ENCODE assay signal across 9 mouse cellular contexts in the genomic region with DNA sequence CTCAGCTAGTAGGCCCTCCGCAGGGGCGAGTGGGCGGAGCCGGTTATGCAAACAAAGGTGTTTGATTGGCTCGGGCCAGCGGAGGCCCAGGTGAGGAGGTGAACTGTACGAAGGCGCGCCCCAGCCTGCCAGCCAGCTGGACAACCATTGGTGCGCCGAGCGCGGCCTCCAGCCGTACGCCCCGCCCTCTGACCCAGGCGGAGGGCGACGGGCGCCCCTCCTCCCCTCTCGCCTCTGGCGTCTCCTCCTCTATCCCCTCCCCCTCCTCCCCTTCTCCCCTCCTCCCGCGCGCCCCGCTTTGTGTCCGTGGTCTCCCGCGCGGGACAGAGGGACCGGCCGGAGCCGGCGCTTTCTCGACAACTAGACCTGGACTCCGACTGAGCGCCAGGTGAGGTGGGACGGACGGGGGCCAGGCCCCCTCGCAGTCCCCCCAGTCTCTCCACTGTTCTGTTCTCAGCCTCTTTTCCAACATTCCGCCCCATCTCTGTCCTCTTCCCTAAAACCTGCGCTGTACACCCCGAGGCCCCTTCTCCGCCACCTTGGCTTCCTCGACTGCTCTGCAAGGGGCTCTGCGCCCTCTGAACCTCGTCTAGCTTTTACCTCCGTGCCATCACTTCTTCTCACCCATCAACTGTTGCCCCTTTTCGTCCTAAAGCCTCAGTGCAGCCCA. TPM values are rescaled to one million over a fixed set of nuclear protein-coding genes. Genes with fewer than 3 reads are reported as not detected.
A peak's percentile ranks its signal among the peaks of the same experiment; 100 is the strongest.
DNase-seq lines count a peak whose midpoint lies in the region; ATAC-seq and TF ChIP-seq lines count a peak whose summit lies in the region.
"Had no signal": no experiment of that assay in that cellular context is flagged by ENCODE, and none has a peak within 500 bp of the region (broad histone marks: within the 10 kb centered on the region; RNA-seq: fewer than 3 reads in every experiment).

No protein-coding gene starts in this region.

- no peak for TF ChIP-seq POLR2A in thymus, adult 2 months (IDR thresholded peaks at IDR 0.05; ENCODE audit: control insufficient read depth, extremely low read depth, insufficient read depth, low read length, poor library complexity)

- TF ChIP-seq CTCF in thymus, adult 2 months (IDR thresholded peaks at IDR 0.05; ENCODE audit: borderline replicate concordance, control insufficient read depth, extremely low read depth, insufficient read depth, low read length, poor library complexity): no peak

- H3K27ac ChIP-seq in intestine, embryonic 15.5 days: peak overlapping the region; percentile 83
- H3K27ac ChIP-seq in neural tube, embryonic 15.5 days (replicated peaks): peak overlapping the region; percentile 56
- peak overlapping the region; percentile 69 for H3K27ac ChIP-seq in thymus, adult 2 months (ENCODE audit: control insufficient read depth, insufficient read depth, low read length)

- no peaks in the 10 kb centered on the region for H3K4me1 ChIP-seq in intestine, embryonic 15.5 days (replicated peaks)
- peaks cover 16% of the 10 kb centered on the region; the same call in 1 of the 2 replicates for H3K4me1 ChIP-seq in neural tube, embryonic 15.5 days
- H3K4me1 ChIP-seq in thymus, adult 2 months (replicated peaks; ENCODE audit: control insufficient read depth, insufficient read depth, low read length): peaks cover 7% of the 10 kb centered on the region

- peak; percentile 9 to 42 for DNase-seq in layer of hippocampus, postnatal 10 days (ENCODE audit: low spot score in 2 of 2)
- DNase-seq in layer of hippocampus, adult 9-11 months: no peak
- peak; percentile 22 to 28 for DNase-seq in gastrocnemius, postnatal 36 days
- DNase-seq in lung, adult 18-20 months: peak; percentile 85 to 88
- DNase-seq in thymus, adult 2 months: peak; percentile 81

- H3K36me3 ChIP-seq in intestine, embryonic 15.5 days: no peaks in the 10 kb centered on the region
- H3K36me3 ChIP-seq in neural tube, embryonic 15.5 days: no peaks in the 10 kb centered on the region
- H3K36me3 ChIP-seq in thymus, adult 2 months (ENCODE audit: control insufficient read depth, insufficient read depth, low read length): no peaks in the 10 kb centered on the region

- peak; percentile 73 for ATAC-seq in common myeloid progenitor, adult 5-6 weeks (replicated peaks; ENCODE audit: low read depth, poor library complexity, severe bottlenecking)
- ATAC-seq in intestine, embryonic 15.5 days: peak; percentile 96
- ATAC-seq in neural tube, embryonic 15.5 days (ENCODE audit: low FRiP score): peak; percentile 79

- no peaks in the 10 kb centered on the region for H3K27me3 ChIP-seq in intestine, embryonic 15.5 days (replicated peaks)
- H3K27me3 ChIP-seq in neural tube, embryonic 15.5 days (replicated peaks): no peaks in the 10 kb centered on the region
- no peaks in the 10 kb centered on the region for H3K27me3 ChIP-seq in thymus, adult 2 months (ENCODE audit: control insufficient read depth, insufficient read depth, low read length)

- H3K4me3 ChIP-seq in intestine, embryonic 15.5 days (replicated peaks): peak overlapping the region; percentile 57
- peak overlapping the region; percentile 38 for H3K4me3 ChIP-seq in neural tube, embryonic 15.5 days (replicated peaks)
- H3K4me3 ChIP-seq in thymus, adult 2 months (ENCODE audit: control insufficient read depth, insufficient read depth, low read length): peak overlapping the region; percentile 66

- WGBS in intestine, embryonic 15.5 days: 13% methylated on average over 31 of the region's 49 CpGs
- 26% methylated on average over 25 of the region's 49 CpGs for WGBS in neural tube, embryonic 15.5 days
- WGBS in thymus, adult 2 months: 4% methylated on average over 27 of the region's 49 CpGs

- H3K9me3 ChIP-seq in intestine, embryonic 15.5 days: no peaks in the 10 kb centered on the region
- H3K9me3 ChIP-seq in neural tube, embryonic 15.5 days (replicated peaks): no peaks in the 10 kb centered on the region

- intact Hi-C loops in gastrocnemius, postnatal 36 days (cut with DNase I): loop anchor here (10.0 kb wide), 2 partner anchors 168 to 558 kb away; no protein-coding TSS in a partner anchor

- H3K4me2 ChIP-seq in intestine, embryonic 15.5 days (replicated peaks): peak overlapping the region; percentile 56
- peak overlapping the region; percentile 50 for H3K4me2 ChIP-seq in neural tube, embryonic 15.5 days

- H3K9ac ChIP-seq in intestine, embryonic 15.5 days: peak overlapping the region; percentile 66
- H3K9ac ChIP-seq in neural tube, embryonic 15.5 days (replicated peaks): peak overlapping the region; percentile 26; the same call in 1 of the 2 replicates

RNA-seq across cellular contexts. Expression of a gene that starts 9.6 kb away (rescaled TPM):
- total RNA-seq in layer of hippocampus, postnatal 10 days (2021): 100 to 1,000 TPM; 130 to 132 TPM
- 13.4 and 17.0 TPM in 2 replicates for total RNA-seq in common myeloid progenitor, adult 5-6 weeks (2017)
- total RNA-seq in gastrocnemius, postnatal 36 days (2021): 1 to 10 TPM; 1.2 to 1.8 TPM
- polyA plus RNA-seq in intestine, embryonic 15.5 days (2015; fragmentation: Nextera tagmentation; extraction: Ambion mirVana): 2.5 and 3.0 TPM in 2 replicates
- polyA plus RNA-seq in neural tube, embryonic 15.5 days (2015; fragmentation: Nextera tagmentation; extraction: Ambion mirVana): 5.5 and 5.6 TPM in 2 replicates
- polyA plus RNA-seq in thymus, adult 2 months (2012; rRNA removed): 10.2 and 12.3 TPM in 2 replicates

RNA-seq across cellular contexts. Expression of a gene that starts 47.4 kb away (rescaled TPM):
- total RNA-seq in layer of hippocampus, postnatal 10 days (2021): 10 to 100 TPM; 20.0 to 20.9 TPM
- total RNA-seq in common myeloid progenitor, adult 5-6 weeks (2017): 0.58 TPM in 1 of 2 replicates, not detected in the other
- not detected for total RNA-seq in gastrocnemius, postnatal 36 days (2021)
- 0.50 and 1.3 TPM in 2 replicates for polyA plus RNA-seq in intestine, embryonic 15.5 days (2015; fragmentation: Nextera tagmentation; extraction: Ambion mirVana)
- polyA plus RNA-seq in neural tube, embryonic 15.5 days (2015; fragmentation: Nextera tagmentation; extraction: Ambion mirVana): 27.3 and 31.7 TPM in 2 replicates
- polyA plus RNA-seq in thymus, adult 2 months (2012; rRNA removed): 1.4 and 2.4 TPM in 2 replicates
- total RNA-seq: MEL had no signal

Comparison
In these comparisons a context has a peak if more than half of its experiments do, and no peak if none do; other contexts are left out.
1. RNA of a gene that starts 47.4 kb away (total RNA-seq): 20.0 to 20.9 TPM in layer of hippocampus, postnatal 10 days; 0.58 TPM in common myeloid progenitor, adult 5-6 weeks and not detected in gastrocnemius, postnatal 36 days; every median in the first group is over 10 times any median in the second.
2. Peak in every context shown above with its lines, with median percentiles within 50 percentile points of each other: ATAC-seq, H3K27ac ChIP-seq and H3K4me3 ChIP-seq.